Comparison of ENCODE assay signal across 13 mouse cellular contexts in genomic region chr15:38391860-38392259, GRCm38 (mm10).
DNase-seq lines count a peak whose midpoint lies in the region; ATAC-seq and TF ChIP-seq lines count a peak whose summit lies in the region.
"Had no signal": no experiment of that assay in that cellular context is flagged by ENCODE, and none has a peak within 500 bp of the region (broad histone marks: within the 10 kb centered on the region; RNA-seq: fewer than 3 reads in every experiment).

No protein-coding gene starts in this region.

- H3K27ac ChIP-seq in heart, embryonic 10.5 days, result peak overlapping the region; percentile 9; the same call in 1 of the 2 replicates
- H3K27ac ChIP-seq in liver, embryonic 14.5 days, result no peak overlapping the region
- H3K27ac ChIP-seq in midbrain, postnatal 0 days (ENCODE audit: low read depth, low read length), result no peak overlapping the region
- H3K27ac ChIP-seq: layer of hippocampus, adult 2 months had no signal

- H3K9ac ChIP-seq in liver, embryonic 14.5 days (replicated peaks), result no peak overlapping the region
- H3K9ac ChIP-seq in midbrain, postnatal 0 days (replicated peaks; ENCODE audit: low read length, poor library complexity, severe bottlenecking), result no peak overlapping the region

- H3K9me3 ChIP-seq in heart, embryonic 10.5 days, result no peaks in the 10 kb centered on the region
- no peaks in the 10 kb centered on the region for H3K9me3 ChIP-seq in liver, embryonic 14.5 days (ENCODE audit: control insufficient read depth, low read length)
- no peaks in the 10 kb centered on the region for H3K9me3 ChIP-seq in midbrain, postnatal 0 days (ENCODE audit: low read length)

- no peak for DNase-seq in heart, embryonic 10.5 days (ENCODE audit: low spot score)
- DNase-seq in heart, postnatal 36 days, result no peak
- peak; percentile 50 for DNase-seq in 416B (ENCODE audit: low read depth)
- peak; percentile 18 for DNase-seq in adipocyte (ENCODE audit: low spot score)
- peak in 1 of 3 experiments; percentile 20 for DNase-seq in liver, embryonic 14.5 days (ENCODE audit: low read depth in 3 of 3, low spot score in 3 of 3)
- DNase-seq in cerebellum, adult 11-12 months, result no peak
- no peak for DNase-seq in urinary bladder, postnatal 25 days (ENCODE audit: low spot score)
- DNase-seq in midbrain, postnatal 0 days (ENCODE audit: low spot score), result no peak
- DNase-seq: cerebellum, postnatal 25 days; right cerebral cortex, adult 18-20 months had no signal

- H3K36me3 ChIP-seq in heart, embryonic 10.5 days, result no peaks in the 10 kb centered on the region
- no peaks in the 10 kb centered on the region for H3K36me3 ChIP-seq in liver, embryonic 14.5 days (replicated peaks; ENCODE audit: control insufficient read depth, insufficient read depth, low read depth)
- no peaks in the 10 kb centered on the region for H3K36me3 ChIP-seq in midbrain, postnatal 0 days (ENCODE audit: insufficient read depth, low read length)

- H3K4me3 ChIP-seq in heart, embryonic 10.5 days, result no peak overlapping the region
- no peak overlapping the region for H3K4me3 ChIP-seq in liver, embryonic 14.5 days (ENCODE audit: insufficient read depth in 1 of 2, low read depth in 2 of 2, low read length in 2 of 2)
- no peak overlapping the region for H3K4me3 ChIP-seq in midbrain, postnatal 0 days (ENCODE audit: low read depth, low read length)
- H3K4me3 ChIP-seq: layer of hippocampus, adult 2 months had no signal

- peaks cover 38% of the 10 kb centered on the region for H3K4me1 ChIP-seq in heart, embryonic 10.5 days
- H3K4me1 ChIP-seq in liver, embryonic 14.5 days (replicated peaks; ENCODE audit: control insufficient read depth in 2 of 2, insufficient read depth in 2 of 2, low read length in 1 of 2), result peaks cover 6% of the 10 kb centered on the region in 2 experiments
- H3K4me1 ChIP-seq in midbrain, postnatal 0 days (ENCODE audit: insufficient read depth, low read length), result no peaks in the 10 kb centered on the region

- no peak overlapping the region for H3K4me2 ChIP-seq in liver, embryonic 14.5 days (ENCODE audit: low read depth)
- no peak overlapping the region for H3K4me2 ChIP-seq in midbrain, postnatal 0 days (ENCODE audit: low read depth, low read length, poor library complexity, severe bottlenecking)

- no peaks in the 10 kb centered on the region; the same call in 1 of the 2 replicates for H3K27me3 ChIP-seq in heart, embryonic 10.5 days (ENCODE audit: insufficient read depth, poor library complexity, severe bottlenecking)
- H3K27me3 ChIP-seq in liver, embryonic 14.5 days (ENCODE audit: control insufficient read depth, insufficient read depth, low read length), result no peaks in the 10 kb centered on the region
- H3K27me3 ChIP-seq in midbrain, postnatal 0 days (ENCODE audit: insufficient read depth, low read length), result no peaks in the 10 kb centered on the region
- H3K27me3 ChIP-seq: CH12.LX had no signal

- intact Hi-C loops in heart, postnatal 36 days (cut with DNase I), result loop anchor here (2.0 kb wide), 1 partner anchor 27 kb away; no protein-coding TSS in a partner anchor

- peak; percentile 77 for ATAC-seq in liver, embryonic 14.5 days (ENCODE audit: insufficient read depth)
- no peak for ATAC-seq in midbrain, postnatal 0 days (ENCODE audit: low FRiP score)
- ATAC-seq: hindbrain, embryonic 16.5 days had no signal

- no peak for TF ChIP-seq EP300 in liver, embryonic 14.5 days (IDR thresholded peaks at IDR 0.05; ENCODE audit: low read depth)

- TF ChIP-seq CTCF in liver, embryonic 14.5 days (IDR thresholded peaks at IDR 0.05; ENCODE audit: low read depth), result no peak
- no peak for TF ChIP-seq CTCF in midbrain, postnatal 0 days (IDR thresholded peaks at IDR 0.05)

- 28% methylated on average over 4 of the region's 4 CpGs for WGBS in heart, embryonic 10.5 days
- WGBS in liver, embryonic 14.5 days (ENCODE audit: insufficient replicate concordance), result 27% methylated on average over 4 of the region's 4 CpGs
- 46% methylated on average over 2 of the region's 4 CpGs for WGBS in midbrain, postnatal 0 days

Comparison
In these comparisons a context has a peak if more than half of its experiments do, and no peak if none do; other contexts are left out.
1. DNase-seq: peak in 416B (single experiment) and adipocyte (single experiment); none in heart, embryonic 10.5 days (single experiment), heart, postnatal 36 days (0 of 2), cerebellum, adult 11-12 months (single experiment), urinary bladder, postnatal 25 days (single experiment) and midbrain, postnatal 0 days (single experiment).